Mouse (Mus musculus) embryonic facial prominence, embryonic 15.5 days (tissue): ENCODE measurements around the gene Lamb1. TPM values are rescaled to one million over a fixed set of nuclear protein-coding genes. Genes with fewer than 3 reads are reported as not detected.
A peak's percentile ranks its signal among the peaks of the same experiment; 100 is the strongest.

ENCODE experiments used
- ATAC-seq: fragments of 200-750 bp; cut with Nextera tagmentation; 2 replicates; pipeline ENCODE4 v1.8.0; 2017; ENCODE audit warnings: low read depth, moderate TSS enrichment; ENCODE audit not compliant: insufficient number of reproducible peaks, low FRiP score, low TSS enrichment
- H3K27ac ChIP-seq: fragments of 300-500 bp; sonication (generic); replicated peaks from 2 replicates; pipeline ENCODE4 v1.5.1; 2015; ENCODE audit warnings: mild to moderate bottlenecking, inconsistent platforms
- H3K27me3 ChIP-seq: fragments of 300-500 bp; sonication (generic); 2 replicates; pipeline ENCODE4 v1.6.1; 2015; ENCODE audit warnings: inconsistent platforms
- H3K36me3 ChIP-seq: fragments of 300-500 bp; sonication (generic); 2 replicates; pipeline ENCODE4 v1.6.1; 2015; ENCODE audit warnings: mild to moderate bottlenecking, inconsistent platforms
- H3K4me1 ChIP-seq: fragments of 300-500 bp; sonication (generic); 2 replicates; pipeline ENCODE4 v1.6.1; 2015; ENCODE audit warnings: inconsistent platforms
- H3K4me2 ChIP-seq: fragments of 300-500 bp; sonication (generic); replicated peaks from 2 replicates; pipeline ENCODE4 v1.6.1; 2015; ENCODE audit warnings: mild to moderate bottlenecking, inconsistent platforms
- H3K4me3 ChIP-seq: fragments of 300-500 bp; sonication (generic); replicated peaks from 2 replicates; pipeline ENCODE4 v1.5.1; 2015; ENCODE audit warnings: mild to moderate bottlenecking, inconsistent platforms
- H3K9ac ChIP-seq: fragments of 300-500 bp; sonication (generic); 2 replicates; pipeline ENCODE4 v1.6.1; 2015; ENCODE audit warnings: inconsistent platforms
- H3K9me3 ChIP-seq: fragments of 300-500 bp; sonication (generic); replicated peaks from 2 replicates; pipeline ENCODE4 v1.6.1; 2016; ENCODE audit warnings: inconsistent platforms
- WGBS: fragments of 180-500 bp; shearing (Covaris S2); methylation state at CpG from one replicate; pipeline ENCODE4 v1.1.7; 2015; 5-methylcytosine and 5-hydroxymethylcytosine counted together
- polyA plus RNA-seq: library from polyadenylated mRNA; unstranded; fragments of >200 nt; fragmentation: Nextera tagmentation; extraction: Ambion mirVana; gene quantifications from 2 replicates; pipeline ENCODE4 v1.2.1, GENCODE M21; 2015

The Lamb1 gene
- polyA plus RNA-seq, 1 experiment from 2014 or later, result 68.5 TPM

DNA sequence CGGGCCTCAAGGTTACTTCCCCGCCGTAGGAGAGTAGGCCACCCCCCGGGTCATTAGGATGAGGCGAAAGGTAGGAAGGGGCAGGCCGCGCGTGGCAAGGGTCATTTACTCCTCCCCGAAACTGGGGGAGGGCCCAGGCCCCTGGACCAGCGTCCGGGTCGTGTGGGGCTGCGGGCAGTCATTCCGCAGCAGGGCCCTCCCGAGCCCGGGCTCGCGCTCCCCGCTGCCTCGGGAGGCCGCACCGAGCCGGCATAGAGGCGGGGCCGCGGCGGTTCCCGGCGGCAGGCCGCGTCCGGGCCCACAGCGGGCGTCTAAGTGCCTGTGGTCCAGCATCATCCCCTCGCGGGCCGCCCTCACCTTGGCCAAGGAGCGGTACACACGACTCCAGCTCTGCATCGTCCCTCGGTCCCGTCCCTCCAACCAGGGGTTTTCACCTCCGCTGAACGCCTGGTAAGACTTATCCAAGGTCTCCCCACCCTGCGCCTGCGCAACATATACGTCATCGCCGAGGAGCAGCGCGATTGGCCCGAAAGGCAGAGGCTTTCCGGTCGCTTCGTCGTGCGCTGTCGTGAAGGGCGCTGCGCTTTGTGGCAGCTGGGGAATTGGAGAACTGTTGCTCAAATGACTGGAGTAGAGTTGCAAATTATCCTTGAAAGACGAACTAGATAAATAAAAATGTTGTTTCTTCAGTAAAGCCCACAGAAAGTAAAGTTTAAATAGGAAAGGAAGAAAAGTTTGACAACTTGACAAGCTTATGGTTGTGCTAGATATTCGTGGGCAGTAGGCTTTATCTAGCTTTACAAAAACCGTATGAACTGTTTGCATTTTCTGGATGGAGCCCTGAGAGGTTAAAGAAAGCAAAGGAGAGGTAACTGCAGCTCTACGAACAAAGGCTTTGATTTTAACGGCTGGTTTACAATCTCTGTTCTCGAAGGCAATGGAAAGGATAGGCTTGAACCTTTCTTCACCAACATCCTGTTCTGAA, 86.2 kb downstream of the Lamb1 start, which contains the start of gene Dld:
Dld (minus strand) TSS at position 510 of the 985 bp plus-strand sequence.
- H3K27me3 ChIP-seq, result no peaks in the 10 kb centered on the region
- H3K4me2 ChIP-seq, result peak within 1 kb of the TSS; percentile 62
- peaks cover 17% of the 10 kb centered on the region for H3K36me3 ChIP-seq
- H3K9me3 ChIP-seq, result no peaks in the 10 kb centered on the region
- peak within 1 kb of the TSS; percentile 76 for H3K9ac ChIP-seq
- peak; percentile 97 for ATAC-seq
- peaks cover 12% of the 10 kb centered on the region for H3K4me1 ChIP-seq
- 5% methylated on average over 50 of the region's 66 CpGs for WGBS
- peak within 1 kb of the TSS; percentile 86 for H3K4me3 ChIP-seq
- peak within 1 kb of the TSS; percentile 84 for H3K27ac ChIP-seq

DNA sequence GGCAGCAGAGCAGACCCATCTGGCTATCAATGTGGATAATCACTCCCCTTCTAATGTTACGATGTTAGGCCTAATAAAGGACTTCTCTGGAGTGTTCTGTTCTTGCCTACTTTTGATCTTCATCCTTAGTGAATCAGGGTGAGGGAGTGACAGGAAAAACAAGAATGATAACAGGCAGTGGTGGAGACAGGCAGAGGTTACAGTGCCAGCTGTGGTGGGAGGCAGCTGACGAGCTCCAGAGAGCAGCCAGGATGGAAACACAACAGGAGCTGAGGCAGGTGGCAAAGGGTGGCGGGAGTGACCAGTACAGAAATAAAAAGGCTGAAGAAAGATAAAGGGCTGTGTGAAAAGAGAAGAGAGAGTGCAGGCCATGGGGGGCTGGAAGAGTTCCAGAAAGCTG, 101.4 kb downstream of the Lamb1 start:
- Histone ChIP-seq H3K4me3 (no peak overlapping the region), H3K4me1 (no peaks in the 10 kb centered on the region), H3K36me3 (no peaks in the 10 kb centered on the region), H3K27me3 (no peaks in the 10 kb centered on the region), H3K9me3 (no peaks in the 10 kb centered on the region), H3K9ac (no peak overlapping the region), H3K27ac (no peak overlapping the region), H3K4me2 (no peak overlapping the region)
- ATAC-seq, result no peak
- 70% methylated on average over 3 of the region's 3 CpGs for WGBS

DNA sequence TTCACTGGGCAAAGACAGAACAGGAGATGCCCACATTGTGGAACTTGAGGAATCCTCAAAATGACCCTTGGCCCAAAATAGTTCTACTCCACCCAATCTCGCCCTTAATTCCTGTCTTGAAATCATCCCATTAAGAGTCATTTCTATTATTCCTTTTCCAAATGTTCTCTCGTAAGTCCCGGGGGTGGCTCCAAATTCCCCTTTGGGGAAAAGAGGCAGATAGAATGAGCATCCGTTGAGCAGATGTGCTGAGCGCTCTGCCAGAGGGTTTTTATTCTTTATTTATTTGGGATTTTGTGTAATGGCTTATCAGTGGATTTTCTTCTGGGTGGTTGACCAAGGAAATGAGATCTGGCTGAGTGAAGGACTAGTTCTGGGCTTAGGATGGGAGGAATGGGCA, 102.7 kb downstream of the Lamb1 start:
- ATAC-seq, result no peak
- no peaks in the 10 kb centered on the region for H3K36me3 ChIP-seq
- H3K4me1 ChIP-seq, result no peaks in the 10 kb centered on the region
- H3K9ac ChIP-seq, result no peak overlapping the region
- 67% methylated on average over 5 of the region's 5 CpGs for WGBS
- H3K9me3 ChIP-seq, result no peaks in the 10 kb centered on the region
- H3K4me2 ChIP-seq, result no peak overlapping the region
- no peak overlapping the region for H3K27ac ChIP-seq
- no peak overlapping the region for H3K4me3 ChIP-seq
- H3K27me3 ChIP-seq, result no peaks in the 10 kb centered on the region

DNA sequence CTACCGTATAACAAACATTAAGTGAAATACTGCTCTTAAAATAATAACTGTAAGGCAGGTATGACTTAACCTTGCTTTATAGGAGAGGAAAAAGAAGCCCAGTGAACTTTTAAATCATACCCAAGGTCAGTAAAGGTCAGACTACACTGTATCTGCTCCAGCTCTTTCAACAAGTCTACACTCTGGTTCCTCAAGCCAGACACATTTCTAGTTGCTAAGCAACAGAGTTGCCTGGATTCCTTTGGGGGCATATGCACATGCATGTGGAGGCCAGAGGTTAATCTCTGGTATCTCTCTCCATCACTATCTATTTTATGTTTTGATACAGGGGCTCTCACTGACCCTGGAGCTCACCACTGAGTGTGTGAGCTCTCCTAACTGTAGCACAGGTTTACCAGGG, 104.1 kb downstream of the Lamb1 start:
- no peak overlapping the region for H3K9ac ChIP-seq
- no peak overlapping the region for H3K4me2 ChIP-seq
- H3K4me3 ChIP-seq, result no peak overlapping the region
- no peaks in the 10 kb centered on the region for H3K36me3 ChIP-seq
- no peaks in the 10 kb centered on the region for H3K27me3 ChIP-seq
- no peaks in the 10 kb centered on the region for H3K9me3 ChIP-seq
- ATAC-seq, result no peak
- H3K27ac ChIP-seq, result no peak overlapping the region
- H3K4me1 ChIP-seq, result no peaks in the 10 kb centered on the region
- 81% methylated on average over 1 of the region's 1 CpGs for WGBS

DNA sequence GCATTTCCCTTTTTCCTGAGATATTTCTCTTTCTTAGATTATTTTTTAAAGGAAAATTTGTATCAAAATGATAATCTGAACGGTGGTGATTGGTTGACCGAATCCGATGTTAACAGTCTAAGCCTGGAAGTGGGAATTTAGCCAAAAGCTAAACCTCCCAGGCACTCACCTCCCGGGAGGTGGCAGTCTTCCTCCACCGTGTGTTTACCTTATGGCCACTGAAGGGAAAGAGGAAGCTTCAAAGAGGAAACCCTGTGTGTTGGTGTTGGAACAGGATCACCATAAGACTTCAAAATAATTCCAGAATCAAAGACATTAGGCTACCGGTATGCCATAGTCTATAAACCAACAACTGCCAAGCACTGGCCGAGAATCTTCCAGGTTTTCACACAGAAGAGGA, 104.6 kb downstream of the Lamb1 start:
- Histone ChIP-seq H3K4me2 (no peak overlapping the region), H3K27me3 (no peaks in the 10 kb centered on the region), H3K4me3 (no peak overlapping the region), H3K9ac (no peak overlapping the region), H3K27ac (no peak overlapping the region), H3K4me1 (0 out of 2 replicates have a peak, but pooled peaks cover 3% of the 10 kb centered on the region), H3K9me3 (no peaks in the 10 kb centered on the region), H3K36me3 (no peaks in the 10 kb centered on the region)
- ATAC-seq, result no peak
- WGBS, result 81% methylated on average over 7 of the region's 7 CpGs

DNA sequence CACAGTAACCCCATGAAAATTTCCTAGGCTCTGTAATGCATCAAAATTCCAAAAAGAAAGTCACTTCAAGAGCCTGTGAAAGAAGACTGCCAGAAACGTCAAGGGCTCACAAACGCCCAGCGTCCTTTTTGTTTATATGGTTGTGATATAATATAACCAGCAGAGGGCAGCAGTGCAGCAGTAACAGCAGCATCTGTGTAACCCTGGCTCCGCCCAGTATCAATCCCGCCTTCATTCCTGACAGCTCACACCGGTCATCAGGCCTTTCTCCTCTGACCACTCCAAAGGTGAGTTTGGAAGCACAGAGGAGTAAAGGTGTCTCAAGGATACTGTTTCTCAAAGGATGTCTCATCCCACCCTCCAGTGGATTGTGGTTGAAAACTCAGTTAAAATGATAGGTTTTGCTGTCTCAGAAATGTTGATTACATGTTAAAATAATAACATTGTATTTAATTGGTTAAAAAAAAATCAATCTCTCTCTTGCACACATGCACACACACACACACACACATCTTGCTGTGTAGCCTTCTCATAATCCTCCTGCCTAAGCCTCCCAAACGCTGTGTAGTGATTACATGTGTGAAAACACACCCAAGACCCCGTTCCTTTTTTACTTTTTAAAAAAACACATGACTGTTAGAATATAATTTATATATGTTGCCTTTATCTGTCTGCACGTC, 109.7 kb downstream of the Lamb1 start:
- H3K36me3 ChIP-seq, result no peaks in the 10 kb centered on the region
- no peaks in the 10 kb centered on the region for H3K9me3 ChIP-seq
- no peak overlapping the region for H3K9ac ChIP-seq
- no peak for ATAC-seq
- no peak overlapping the region for H3K27ac ChIP-seq
- peak overlapping the region; percentile 29; the same call in 1 of the 2 replicates for H3K4me2 ChIP-seq
- H3K4me1 ChIP-seq, result peaks cover 21% of the 10 kb centered on the region
- H3K4me3 ChIP-seq, result no peak overlapping the region
- WGBS, result 32% methylated on average over 9 of the region's 9 CpGs
- H3K27me3 ChIP-seq, result no peaks in the 10 kb centered on the region

DNA sequence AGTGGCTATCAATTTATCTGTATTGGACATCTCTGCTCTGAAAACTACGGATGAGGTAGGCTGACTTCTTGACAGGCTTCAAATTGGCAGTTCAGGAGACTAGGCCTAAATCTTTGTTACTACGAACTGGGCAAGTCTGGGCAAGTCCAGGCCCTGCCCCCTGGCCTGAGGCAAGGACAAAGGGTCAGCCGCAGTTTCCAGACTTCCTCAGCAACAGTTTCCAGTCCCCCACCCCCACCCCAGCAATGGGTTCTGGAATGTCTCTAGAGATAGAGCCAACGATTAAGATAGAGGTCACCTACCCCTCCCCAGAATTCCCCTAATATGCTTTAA, 110.2 kb downstream of the Lamb1 start:
- Histone ChIP-seq H3K27ac (no peak overlapping the region), H3K9me3 (no peaks in the 10 kb centered on the region), H3K27me3 (no peaks in the 10 kb centered on the region), H3K4me1 (peaks cover 21% of the 10 kb centered on the region), H3K4me2 (no peak overlapping the region), H3K9ac (no peak overlapping the region), H3K36me3 (no peaks in the 10 kb centered on the region), H3K4me3 (no peak overlapping the region)
- no peak for ATAC-seq
- 59% methylated on average over 4 of the region's 4 CpGs for WGBS

DNA sequence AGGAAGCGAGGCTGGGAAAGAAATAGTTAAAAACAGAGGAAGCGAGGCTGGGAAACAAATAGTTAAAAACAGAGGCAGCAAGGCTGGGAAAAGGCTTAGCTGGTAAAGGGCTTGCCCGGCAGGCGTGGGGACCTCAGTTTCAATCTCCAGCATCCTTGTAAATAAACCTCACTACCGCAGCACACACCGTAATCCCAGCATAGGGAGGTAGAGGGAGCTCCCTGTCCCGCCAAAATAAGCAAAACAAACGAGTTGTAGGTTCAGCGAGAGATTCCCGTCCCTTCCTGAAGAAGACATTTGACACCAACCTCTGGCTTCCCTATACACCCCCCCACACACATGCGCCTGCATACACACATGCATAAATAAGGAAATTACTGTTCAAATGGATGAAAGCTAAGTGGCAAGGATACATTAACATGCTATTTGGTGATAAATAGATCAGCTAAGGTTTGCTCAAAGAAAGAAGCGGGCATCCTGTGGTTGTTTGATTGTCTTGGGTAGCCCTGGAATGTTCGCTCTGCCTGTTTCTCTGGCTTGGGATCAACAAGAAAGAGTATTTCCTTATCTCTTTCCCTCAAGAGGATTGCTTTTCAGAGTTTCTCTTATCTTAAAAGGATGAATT, 111.4 kb downstream of the Lamb1 start:
- H3K36me3 ChIP-seq, result no peaks in the 10 kb centered on the region
- H3K4me3 ChIP-seq, result peak overlapping the region; percentile 29
- H3K4me1 ChIP-seq, result peaks cover 21% of the 10 kb centered on the region
- 8% methylated on average over 13 of the region's 13 CpGs for WGBS
- H3K27me3 ChIP-seq, result no peaks in the 10 kb centered on the region
- no peak overlapping the region for H3K27ac ChIP-seq
- H3K4me2 ChIP-seq, result peak overlapping the region; percentile 52
- no peak for ATAC-seq
- no peak overlapping the region for H3K9ac ChIP-seq
- H3K9me3 ChIP-seq, result no peaks in the 10 kb centered on the region

DNA sequence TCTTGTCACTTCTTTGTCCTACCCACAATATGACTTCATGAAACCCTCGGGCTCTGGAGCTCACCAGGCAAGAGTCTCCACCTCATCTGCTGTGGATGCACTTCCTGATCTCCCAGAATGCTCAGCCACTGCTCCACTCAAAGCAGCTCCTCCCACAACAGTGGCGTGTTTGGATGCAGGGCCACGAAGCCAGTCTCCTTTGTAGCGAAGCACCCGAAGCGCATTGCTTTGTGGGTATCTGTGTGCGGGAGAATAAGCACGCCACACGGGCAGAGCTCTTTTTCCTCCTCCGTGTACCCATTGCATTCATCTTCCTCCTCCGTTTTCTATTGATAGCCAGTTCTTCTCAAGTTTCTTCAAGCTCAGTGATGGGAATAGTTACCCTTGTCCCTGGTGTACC, 112.2 kb downstream of the Lamb1 start:
- Histone ChIP-seq H3K9me3 (no peaks in the 10 kb centered on the region), H3K4me2 (no peak overlapping the region), H3K27me3 (no peaks in the 10 kb centered on the region), H3K27ac (no peak overlapping the region), H3K36me3 (no peaks in the 10 kb centered on the region), H3K4me1 (peaks cover 21% of the 10 kb centered on the region), H3K4me3 (no peak overlapping the region), H3K9ac (no peak overlapping the region)
- no peak for ATAC-seq
- 75% methylated on average over 11 of the region's 11 CpGs for WGBS
